Mouse (Mus musculus) small intestine, adult 2 months (tissue): ENCODE data around the gene Arhgap17.

Experiments used
- CTCF ChIP-seq: fragments of 200-500 bp; IDR thresholded peaks from 2 replicates; pipeline ENCODE4 v1.5.1; 2012; ENCODE audit warnings: low read depth, mild to moderate bottlenecking, control low read depth, inconsistent platforms, low read length, moderate library complexity, mixed read lengths; ENCODE audit not compliant: insufficient replicate concordance, insufficient read length; ENCODE audit errors: extremely low read depth
- POLR2A ChIP-seq: fragments of 200-500 bp; IDR thresholded peaks from 2 replicates; pipeline ENCODE4 v1.6.1; 2012; ENCODE audit warnings: low read depth, mild to moderate bottlenecking, control low read depth, inconsistent platforms, low read length, moderate library complexity

DNA sequence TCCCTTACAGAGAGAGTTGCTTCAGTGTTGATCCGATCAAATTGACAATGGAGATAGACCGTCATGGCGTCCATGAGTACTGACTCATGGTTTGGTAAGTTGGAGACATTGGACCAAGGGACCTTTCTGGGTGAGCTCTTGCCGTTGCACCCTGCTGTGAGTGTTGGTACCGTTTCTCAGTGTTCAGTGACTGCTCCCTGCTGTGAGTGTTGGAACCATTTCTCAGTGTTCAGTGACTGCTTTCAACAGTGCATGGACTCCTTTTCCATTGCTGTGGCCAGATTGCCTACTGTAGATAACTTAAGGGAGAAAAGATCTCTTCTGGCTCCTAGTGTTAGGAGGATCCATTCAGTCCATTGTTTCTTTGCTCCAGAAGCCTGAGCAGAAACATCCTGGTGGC lies 27.2 kb upstream of the Arhgap17 start:
- TF ChIP-seq CTCF (no peak), POLR2A (no peak)
